Mouse (Mus musculus): ENCODE data around the gene Srsf6.

Srsf6 gene

DNA sequence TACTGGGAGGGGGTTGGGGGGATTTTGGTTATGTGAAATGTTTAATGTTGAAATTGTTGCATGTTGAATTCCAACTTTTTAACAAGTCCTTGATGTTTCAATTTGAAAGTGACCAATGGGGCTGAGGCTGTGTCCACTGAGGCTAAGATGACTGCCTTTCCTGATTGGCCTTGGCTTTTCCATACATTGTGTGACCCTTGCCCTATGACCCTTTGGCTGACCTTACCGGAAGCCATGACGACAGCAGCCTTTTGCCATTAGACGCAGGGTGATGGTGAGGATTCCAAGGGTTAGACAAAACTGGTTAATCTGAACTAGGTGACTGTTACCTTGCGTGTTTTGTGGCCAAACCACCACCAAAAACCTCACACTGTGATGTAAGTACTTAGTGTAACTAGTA, 1.4 kb downstream of the Srsf6 start:
- no peak for DNase-seq (ENCODE audit: low spot score)

DNA sequence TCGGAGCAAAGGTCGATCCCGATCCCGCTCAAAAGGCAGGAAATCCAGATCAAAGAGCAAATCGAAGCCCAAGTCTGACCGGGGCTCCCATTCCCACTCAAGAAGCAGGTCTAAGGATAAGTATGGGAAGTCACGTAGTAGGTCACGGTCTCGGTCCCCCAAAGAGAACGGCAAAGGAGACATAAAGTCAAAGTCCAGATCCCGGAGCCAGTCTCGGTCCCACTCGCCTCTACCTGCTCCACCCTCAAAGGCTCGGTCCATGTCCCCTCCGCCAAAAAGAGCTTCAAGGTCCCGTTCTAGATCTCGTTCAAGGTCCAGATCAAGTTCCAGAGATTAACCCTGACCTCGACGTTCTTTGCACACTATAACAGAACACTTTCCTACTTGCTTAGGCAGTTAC, 3.1 kb downstream of the Srsf6 start:
- DNase-seq (ENCODE audit: low spot score): no peak

DNA sequence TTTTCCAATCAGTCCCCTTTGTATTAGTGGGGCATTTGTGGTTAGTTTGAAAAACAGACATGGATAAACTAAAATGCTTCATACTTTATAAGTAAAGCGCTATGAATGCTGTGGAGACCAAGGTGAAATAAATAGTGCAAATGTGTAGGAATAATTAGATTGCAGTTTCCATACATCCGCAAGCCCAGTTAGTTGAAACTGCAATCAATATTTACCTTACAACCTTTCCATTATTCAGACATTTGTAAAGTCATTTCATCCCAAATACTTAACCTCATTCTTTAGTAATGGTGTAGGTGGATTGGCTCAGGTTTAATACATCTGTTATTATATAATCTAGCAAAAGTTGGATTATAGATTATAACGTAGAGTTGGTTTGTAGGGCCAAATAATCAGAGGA, 4.4 kb downstream of the Srsf6 start:
- DNase-seq (ENCODE audit: low spot score): no peak

DNA sequence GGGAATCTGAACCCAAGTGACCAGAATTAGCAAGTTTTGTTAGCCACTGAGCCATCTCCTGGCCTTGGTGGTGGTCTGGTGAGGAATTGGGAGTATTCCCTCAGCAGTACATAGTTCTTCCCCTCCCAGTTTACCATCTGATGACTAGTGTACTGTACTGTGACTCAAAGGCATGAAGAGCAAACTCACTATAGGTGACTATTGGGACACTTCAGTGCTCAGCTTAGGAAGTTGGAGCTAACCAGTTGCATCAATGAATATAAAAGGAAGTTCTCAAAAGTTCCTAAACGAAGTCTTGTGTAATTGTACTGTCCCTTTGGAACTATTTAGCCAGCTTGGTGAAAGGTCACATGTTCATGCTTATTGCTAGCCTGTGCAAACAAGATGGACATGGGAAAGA, 8.2 kb downstream of the Srsf6 start:
- DNase-seq (ENCODE audit: low spot score): no peak

DNA sequence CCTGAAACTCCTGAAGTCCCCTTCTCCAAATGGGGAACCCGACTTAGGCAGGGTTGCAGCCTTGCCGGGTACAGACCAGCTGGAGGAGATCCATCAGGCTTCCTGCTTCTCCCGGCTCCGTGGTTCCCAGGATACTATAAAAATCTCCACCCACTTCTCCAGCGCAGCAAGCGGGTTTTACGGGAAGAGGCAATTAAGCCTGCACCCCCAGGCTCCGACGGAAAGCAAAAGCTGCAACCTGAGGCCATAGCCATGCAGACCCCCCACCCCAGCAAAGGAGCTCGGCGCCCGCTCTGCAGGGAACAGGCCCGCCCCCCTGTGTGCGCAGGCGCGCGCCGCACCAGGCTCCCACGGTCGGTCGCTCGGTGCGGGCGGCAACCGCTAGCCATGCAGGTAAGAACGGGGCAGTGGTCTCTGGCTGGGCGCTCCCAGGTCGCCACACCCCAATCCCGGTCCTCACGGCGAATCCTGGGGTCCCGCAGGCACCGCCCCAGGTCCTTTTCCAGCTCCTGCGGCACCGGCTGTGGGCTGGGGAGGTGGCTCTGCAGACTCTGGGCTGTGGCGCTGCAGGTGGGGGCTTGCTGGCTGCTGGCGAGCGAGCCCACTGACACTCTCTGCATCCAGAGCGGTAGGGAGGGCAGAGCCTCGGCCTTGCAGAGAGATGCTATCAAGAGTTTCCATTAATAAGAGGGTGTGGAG, 12.0 kb downstream of the Srsf6 start, which contains the start of gene L3mbtl1:
Gene L3mbtl1, plus strand, starts transcription at position 325 of the 699 bp plus-strand sequence.
- peak; percentile 53 for DNase-seq (ENCODE audit: low spot score)

DNA sequence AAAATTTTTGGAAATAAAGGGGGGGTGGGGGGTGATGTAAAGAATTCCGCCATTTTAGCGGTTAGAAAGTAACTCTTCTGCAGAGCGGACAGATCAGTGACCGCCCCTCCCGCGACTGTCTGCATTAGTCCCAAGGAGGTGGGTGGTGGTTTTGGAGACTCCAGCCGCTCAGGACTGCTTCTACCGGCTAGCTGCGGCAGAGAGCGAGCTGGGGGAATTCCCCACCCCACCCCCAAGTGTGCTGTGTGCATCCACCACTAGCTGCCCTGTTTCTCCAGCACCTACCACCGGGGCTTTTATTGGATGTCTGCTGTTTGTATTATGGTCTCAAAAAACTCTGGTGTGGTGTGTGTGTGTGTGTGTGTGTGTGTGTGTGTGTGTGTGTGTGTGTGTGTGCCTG, 12.6 kb downstream of the Srsf6 start:
- DNase-seq (ENCODE audit: low spot score): no peak

DNA sequence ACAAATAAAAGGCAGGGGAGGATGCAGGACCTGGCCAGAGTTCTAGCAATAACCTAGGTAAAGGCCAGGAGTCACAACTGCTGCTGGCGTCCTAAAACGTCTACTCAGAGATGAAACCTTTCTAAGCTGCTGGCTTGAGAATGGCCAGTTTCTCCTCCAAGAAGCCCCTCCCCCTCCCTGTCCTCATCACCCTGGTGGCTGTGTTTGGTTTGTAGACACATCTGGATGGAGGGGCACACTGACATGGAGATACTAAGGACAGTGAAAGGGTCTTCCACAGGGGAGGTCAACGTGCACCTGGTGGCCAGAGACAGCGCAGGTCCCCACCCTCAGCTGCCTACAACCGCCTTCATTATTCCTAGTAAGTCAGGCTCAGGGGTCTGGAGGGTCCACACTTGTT, 15.6 kb downstream of the Srsf6 start:
- no peak for DNase-seq (ENCODE audit: low spot score)

DNA sequence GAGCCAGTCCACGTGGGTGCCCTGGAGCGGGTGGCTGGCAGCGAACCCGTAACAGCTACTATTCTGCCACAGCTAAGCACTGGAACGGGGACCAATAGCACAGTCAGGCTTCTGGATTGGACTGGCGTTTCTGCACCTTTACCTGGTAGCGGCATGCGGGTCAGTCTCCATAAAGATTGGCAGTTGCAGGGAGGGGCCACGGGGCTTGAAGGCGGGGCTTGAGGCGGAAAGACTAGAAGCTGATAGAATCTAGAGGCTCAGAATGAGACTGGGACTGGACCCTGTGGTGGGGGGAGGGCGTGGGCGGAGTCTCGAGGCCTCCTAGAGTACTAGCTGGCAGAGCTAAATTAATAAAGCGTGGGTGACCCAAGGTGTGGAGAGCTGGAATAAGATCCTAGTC, 16.4 kb downstream of the Srsf6 start:
- DNase-seq (ENCODE audit: low spot score): no peak

DNA sequence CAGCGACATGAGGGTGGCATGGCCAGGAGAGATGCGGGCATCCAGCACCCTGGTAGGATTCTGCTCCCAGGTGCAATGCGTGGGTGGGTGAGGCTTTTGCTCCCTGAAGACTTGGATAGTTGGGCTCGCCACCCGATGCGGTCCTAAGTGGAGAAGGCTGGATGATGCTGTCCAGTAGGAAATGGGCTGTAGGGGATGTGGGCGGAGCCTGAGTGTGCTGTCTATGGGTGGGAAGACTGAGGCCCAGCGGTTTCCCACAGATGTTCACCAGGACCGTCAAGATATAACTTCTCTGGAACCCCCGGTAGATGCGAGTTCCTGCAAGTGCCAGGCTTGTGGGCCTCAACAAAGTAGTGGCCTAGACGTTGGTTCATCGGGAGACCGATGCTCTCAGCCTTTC, 16.9 kb downstream of the Srsf6 start:
- no peak for DNase-seq (ENCODE audit: low spot score)

DNA sequence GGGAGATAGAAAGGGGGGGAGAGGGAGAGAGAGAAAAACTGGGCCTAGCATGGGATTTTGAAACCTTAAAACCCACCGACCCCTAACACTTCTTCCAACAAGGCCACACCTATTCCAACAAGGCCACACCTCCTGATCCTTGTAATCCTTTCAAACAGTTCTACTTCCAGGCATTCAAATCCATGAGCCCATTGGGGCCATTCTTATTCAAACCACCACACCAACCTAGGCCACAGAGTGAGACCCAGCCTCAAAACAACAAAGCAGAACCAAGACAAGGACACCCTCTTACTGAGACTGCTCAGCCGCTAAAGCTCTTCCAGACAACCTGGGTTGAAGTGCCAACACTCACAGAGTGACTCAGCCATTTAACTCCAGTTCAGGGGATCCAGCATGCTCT, 19.4 kb downstream of the Srsf6 start:
- no peak for DNase-seq (ENCODE audit: low spot score)

DNA sequence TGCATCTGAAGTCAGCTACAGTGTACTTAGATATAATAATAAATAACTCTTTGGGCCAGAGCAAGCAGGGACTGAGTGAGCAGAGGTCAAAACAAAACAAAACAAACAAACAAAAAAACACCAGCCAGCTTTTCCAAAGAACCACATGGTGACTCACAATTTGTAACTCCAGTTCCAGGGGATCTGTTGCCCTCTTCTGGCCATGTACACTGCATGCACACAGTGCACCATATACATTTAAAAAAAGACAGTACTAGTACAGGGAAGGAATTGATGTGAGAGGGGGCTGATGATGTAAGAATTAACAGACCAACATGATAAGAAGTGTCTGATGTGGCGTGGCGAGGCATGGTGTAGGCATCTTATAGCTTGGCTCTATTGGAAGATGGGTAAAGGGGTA, 25.5 kb downstream of the Srsf6 start:
- no peak for DNase-seq (ENCODE audit: low spot score)

DNA sequence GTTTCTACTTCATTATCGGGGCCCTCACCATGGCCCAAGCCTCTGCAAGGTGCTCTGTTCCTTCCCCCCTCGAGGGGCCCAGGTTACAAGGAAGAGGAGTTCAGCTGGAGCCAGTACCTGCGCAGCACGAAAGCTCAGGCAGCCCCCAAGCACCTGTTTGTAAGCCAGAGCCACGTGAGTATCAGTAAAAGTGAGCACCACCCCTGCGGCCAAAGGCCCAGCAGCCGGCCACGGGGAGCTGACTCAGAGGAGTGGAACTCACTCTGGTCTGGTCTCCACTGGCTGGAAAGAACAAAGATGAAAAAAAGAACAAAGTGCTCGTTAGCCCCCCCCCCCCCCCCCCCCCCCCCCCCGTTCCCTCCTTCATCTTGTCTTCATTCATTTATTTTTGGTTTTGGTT, 30.0 kb downstream of the Srsf6 start:
- no peak for DNase-seq (ENCODE audit: low spot score)

DNA sequence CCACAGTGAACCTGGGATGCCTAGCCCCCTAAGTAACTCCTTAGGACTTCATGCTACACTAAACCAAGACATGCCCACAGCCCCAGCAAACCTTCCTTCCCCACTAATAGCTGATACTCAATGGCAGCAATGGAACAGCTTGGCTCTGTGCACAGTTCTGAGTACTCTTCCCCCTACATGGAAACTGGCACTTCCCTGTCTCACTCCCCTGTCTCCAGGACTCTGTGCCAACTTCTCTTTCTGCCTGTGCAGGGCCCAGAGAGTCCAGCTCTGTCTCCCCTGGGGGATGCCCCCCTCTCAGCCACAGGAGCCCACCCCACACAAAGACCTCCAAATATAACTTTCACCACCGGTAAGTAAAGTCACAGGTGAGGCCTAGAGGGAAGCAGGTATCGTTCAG, 35.4 kb downstream of the Srsf6 start:
- DNase-seq (ENCODE audit: low spot score): no peak

DNA sequence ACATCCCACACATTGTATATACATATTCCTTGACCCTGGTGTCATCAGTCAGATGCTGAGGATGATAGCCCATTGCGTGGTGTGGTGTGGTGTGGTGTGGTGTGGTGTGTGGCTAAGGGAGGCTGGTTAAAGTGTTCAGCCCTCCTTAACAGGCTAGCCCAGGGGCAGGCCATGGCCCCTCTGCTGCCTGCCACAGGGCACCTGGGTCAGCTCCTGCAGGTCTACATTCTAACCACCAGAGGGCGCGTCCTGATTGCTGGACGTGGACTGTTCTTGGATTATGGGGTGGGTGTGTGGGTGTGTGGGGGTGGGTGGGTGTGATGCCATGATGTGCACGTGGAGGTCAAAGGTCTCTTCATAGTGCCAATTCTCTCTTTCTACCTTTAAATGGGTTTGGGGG, 37.0 kb downstream of the Srsf6 start:
- DNase-seq (ENCODE audit: low spot score): no peak

DNA sequence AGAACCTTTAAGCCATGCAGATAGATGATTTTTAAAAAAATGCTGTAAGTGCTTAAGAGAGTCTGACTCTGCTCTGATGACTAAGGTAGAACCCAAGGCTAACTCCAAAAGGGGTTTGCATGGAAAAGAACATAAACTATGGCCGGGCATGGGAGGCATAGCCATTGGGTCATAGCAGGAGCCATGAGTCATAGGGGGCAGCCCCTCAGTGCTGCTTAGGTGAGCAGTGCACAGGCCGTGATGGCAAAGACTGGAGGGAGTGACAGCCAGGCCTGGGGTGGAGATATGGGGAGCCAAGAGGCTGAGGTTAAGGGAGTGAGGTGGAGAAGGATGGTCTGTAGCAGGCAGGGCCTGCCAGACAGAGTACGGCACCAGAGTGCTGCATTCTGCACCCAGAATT, 37.8 kb downstream of the Srsf6 start:
- no peak for DNase-seq (ENCODE audit: low spot score)

DNA sequence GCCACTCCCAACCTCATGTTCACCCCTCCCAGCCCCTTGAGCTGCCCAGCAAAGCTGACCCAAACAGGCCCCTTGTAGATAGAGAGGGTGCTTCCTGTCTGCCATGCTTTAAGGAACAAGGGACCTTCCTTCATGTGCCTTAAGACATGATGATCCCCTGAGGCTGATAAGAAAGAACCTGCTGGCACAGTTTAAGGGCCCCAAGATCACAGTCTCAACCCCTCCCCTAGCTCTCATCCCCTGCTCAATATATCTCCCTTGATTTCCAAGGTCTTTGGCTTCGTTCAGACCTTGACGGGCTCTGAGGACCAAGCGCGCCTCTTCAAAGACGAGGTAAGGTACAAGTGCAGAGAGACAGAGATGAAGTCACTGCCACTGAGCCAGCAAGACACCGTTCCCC, 39.6 kb downstream of the Srsf6 start:
- no peak for DNase-seq (ENCODE audit: low spot score)

DNA sequence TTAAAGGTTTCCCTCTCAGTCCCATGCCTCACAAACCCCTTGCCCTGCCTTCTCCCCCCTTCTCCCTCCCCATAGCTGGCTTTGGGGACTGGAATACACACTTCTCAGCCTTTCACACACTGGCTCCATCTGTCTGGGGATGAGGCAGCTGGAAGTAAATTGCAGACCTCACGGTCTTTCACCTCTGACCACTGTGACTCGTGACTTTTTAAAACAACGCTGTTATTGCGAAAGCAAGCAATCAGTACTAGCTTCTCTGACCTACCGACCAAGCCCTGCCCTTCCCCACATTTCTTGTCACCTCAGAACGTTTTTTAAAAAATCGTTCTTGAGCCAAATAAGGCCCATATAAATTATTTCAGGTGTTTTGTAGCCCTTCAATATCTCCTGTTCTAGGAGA, 41.4 kb downstream of the Srsf6 start:
- no peak for DNase-seq (ENCODE audit: low spot score)

DNA sequence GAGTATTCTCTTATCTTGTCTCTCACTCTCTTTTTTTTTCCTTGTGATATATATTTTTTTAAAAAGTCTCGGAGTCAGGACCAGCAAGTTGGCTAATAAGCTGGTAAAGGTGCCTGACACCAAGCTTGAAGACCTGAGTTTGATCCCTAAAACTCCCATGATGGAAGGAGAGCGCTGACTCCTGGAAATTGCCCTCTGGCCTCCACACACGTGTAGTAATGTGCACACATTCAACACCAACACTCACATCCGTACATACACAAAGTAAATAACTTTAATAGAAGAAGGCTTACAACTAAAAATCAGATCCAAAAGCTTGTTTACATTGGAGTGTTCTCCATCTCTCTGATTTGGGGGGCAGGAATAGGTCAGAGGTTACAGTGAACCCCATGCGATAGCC, 41.9 kb downstream of the Srsf6 start:
- DNase-seq (ENCODE audit: low spot score): no peak

DNA sequence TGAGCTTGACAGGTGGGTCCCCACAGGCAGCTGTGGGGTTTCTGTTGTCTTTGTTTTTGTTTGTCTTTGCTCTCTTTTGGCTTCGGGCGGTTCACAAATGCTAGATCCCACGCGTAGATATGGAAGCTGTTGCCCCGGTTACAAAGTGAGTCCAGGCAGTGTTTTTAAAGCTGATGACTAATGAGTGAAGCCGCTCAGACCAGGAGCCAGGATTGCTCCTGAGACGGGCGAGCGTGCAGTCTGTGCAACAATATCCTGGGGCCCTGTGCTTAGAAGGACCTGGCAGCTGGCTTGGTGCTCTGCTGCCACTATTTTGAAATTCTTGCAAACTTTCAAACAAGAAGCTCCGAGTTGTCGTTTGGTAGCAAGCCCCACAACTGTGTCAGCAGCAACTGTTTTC, 42.3 kb downstream of the Srsf6 start:
- DNase-seq (ENCODE audit: low spot score): no peak

DNA sequence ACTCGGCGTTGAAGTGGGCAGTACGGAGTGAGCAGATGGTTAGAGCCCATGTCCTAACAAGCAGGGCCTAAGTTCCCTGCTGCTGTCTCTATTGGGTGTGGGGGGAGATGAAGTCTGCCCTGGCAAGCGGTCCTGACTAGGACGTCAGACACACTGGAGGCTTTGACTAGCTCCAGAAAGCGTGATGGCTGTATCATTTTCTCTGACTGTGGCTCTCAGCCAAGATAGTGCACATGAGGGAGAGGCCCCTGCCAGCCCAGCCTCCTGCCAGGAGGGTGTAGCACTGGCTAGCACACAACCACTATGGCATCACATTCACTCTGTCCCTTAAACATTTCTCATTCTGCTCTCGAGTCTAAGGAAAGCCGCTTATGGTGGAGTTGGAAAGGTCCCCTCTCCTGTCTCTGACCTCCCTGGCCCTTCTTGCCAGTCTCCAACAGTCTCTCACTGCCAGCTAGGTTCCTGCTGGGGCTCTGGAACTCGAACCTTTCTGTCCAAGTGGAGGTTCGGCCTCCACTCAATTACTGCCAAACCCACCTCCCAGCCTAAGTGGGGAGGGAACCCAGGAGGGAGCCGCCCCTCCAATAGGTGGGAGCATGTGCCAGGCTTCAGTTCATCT, 43.9 kb downstream of the Srsf6 start:
- DNase-seq (ENCODE audit: low spot score): peak; percentile 66

DNA sequence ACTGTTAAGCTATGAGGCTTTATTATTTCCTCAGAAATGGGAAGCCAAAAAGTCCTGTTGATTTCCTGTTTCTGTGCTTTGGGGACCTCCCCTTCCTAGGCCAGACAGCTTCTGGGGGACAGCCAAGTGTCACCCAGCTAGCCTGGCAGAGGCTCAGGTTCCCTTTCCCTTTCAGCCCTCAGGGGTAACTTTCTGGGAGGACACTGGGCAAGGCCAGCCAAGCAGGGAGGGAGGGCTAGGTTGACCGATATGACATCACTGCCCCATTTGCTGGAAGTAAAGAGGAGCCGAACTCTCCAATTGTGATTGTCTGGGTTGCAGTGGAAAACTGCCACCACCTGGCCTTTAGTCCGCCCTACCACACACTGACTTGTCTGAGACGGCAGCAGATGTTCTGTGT, 44.7 kb downstream of the Srsf6 start:
- DNase-seq (ENCODE audit: low spot score): no peak

DNA sequence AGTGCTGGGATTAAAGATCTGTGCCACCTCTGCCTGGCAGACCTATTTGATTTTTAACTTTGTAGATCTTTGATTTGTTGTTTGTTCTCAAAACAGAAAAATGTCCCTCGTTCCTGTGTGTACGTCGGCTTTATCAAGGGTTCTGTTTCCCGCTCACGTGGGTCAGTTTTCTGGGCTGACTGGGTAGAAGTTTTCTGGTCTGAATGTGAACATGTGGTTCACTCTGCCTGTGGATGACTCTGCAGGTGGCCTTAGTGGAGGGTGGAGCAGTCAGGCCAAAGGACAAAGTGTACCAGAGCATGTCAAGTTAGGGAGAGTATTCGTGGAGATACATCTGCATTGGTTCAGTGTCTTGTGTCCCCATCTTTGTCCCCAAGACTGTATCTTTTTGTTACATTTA, 53.1 kb downstream of the Srsf6 start:
- no peak for DNase-seq (ENCODE audit: low spot score)

DNA sequence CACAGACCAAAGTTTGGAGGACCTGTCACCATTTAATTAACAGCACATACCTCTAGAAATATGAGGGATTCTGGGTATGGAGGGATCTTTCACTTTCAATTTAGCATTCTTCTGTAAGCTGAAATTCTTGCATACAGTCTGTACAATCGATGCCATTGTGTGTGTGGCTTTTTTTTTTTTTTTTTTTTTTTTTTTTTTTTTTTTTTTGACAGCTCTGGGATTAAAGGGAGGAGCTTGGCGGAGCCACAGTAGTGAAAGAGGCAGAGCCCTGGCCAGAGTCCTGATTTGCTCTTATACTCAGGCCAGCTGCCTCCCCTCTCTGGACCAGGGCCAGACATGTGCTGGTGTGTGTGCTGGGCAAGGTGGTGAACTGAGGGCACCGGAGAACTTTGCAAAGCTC, 54.6 kb downstream of the Srsf6 start:
- no peak for DNase-seq (ENCODE audit: low spot score)
